Mouse (Mus musculus): ENCODE results near the gene Ankdd1b. TPM values are rescaled to one million over a fixed set of nuclear protein-coding genes. Genes with fewer than 3 reads are reported as not detected.

The Ankdd1b gene
- total and polyA plus RNA-seq, 2 experiments from 2014 or later = 0.23 TPM; not detected in 1

- peak; percentile 36; the same call in 1 of the 2 replicates for TF ChIP-seq CTCF (IDR thresholded peaks at IDR 0.05; ENCODE audit: low read depth)
- DNase-seq (ENCODE audit: low spot score) (no peak), ATAC-seq (no peak)
- peaks cover 8% of the 10 kb centered on the region for H3K4me1 ChIP-seq (ENCODE audit: insufficient read depth, low read length)
- H3K27me3 ChIP-seq (ENCODE audit: insufficient read depth, low read length) = no peaks in the 10 kb centered on the region
- H3K4me2 ChIP-seq (ENCODE audit: low read depth, low read length) = peak overlapping the region; percentile 62
- 8% methylated on average over 2 of the region's 2 CpGs for WGBS
- no peaks in the 10 kb centered on the region for H3K9me3 ChIP-seq (ENCODE audit: low read length)
- H3K27ac ChIP-seq = no peak overlapping the region
- peak overlapping the region; percentile 67 for H3K9ac ChIP-seq (replicated peaks; ENCODE audit: low read length)
- H3K4me3 ChIP-seq (ENCODE audit: low read length) = peak overlapping the region; percentile 58
- peaks cover 35% of the 10 kb centered on the region for H3K36me3 ChIP-seq (ENCODE audit: insufficient read depth, low read length)
Measured at GRCm38 (mm10) chr13:96389301-96389700, 81.7 kb downstream of the Ankdd1b start.

DNA sequence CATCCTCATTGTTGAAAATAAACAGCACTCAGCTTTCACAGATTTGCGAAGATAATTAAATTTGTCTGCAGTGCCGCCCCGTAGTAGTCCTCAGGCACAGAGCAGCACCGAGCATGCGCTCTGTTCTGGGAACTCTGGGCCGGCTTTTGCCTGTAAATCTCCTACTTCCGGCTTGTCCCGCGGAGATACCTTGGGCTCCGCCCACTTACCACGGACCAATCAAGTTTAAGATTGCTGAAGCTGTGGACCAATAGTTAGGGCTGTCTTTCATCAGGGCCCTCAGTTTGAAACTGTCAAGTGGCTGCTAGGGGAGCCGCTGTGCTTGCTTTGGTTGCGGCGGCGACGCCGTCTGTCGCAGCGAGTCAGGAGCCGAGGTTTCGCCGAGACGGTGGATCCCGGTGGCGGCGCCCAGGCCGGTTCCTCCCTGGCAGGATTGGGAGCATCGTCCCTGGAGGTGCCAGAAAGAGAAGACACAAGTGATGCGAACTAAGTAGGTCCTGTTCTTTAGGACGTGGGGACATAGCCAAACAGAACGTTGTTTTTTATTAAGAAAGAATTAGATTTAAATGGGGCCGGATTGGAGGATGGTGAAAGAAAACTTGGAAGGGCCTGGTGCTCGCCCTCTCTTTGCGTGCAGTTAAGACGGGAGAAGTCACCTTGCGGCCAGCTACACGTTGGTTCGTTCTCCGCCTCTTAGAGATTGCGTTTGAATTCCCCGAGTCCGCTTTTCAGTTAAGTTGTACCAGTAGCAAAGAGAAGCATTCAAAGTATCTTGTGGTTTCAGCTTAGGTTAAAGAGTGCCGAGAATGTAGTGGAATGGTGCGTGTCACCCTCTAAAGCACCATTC lies 82.7 kb downstream of the Ankdd1b start, which contains the start of gene Poc5:
Poc5 (plus strand) TSS at position 253 of the 847 bp plus-strand sequence.
- peak within 1 kb of the TSS; percentile 42; the same call in 1 of the 2 replicates for H3K27ac ChIP-seq
- H3K4me1 ChIP-seq (ENCODE audit: insufficient read depth, low read length) = peaks cover 8% of the 10 kb centered on the region
- H3K9ac ChIP-seq (replicated peaks; ENCODE audit: low read length) = peak within 1 kb of the TSS; percentile 67
- TF ChIP-seq CTCF (IDR thresholded peaks at IDR 0.05; ENCODE audit: low read depth) = no peak; the same call in 1 of the 2 replicates
- DNase-seq (ENCODE audit: low spot score) (peak; percentile 99), ATAC-seq (peak; percentile 100)
- no peaks in the 10 kb centered on the region for H3K9me3 ChIP-seq (ENCODE audit: low read length)
- peak within 1 kb of the TSS; percentile 62 for H3K4me2 ChIP-seq (ENCODE audit: low read depth, low read length)
- no peaks in the 10 kb centered on the region for H3K27me3 ChIP-seq (ENCODE audit: insufficient read depth, low read length)
- H3K36me3 ChIP-seq (ENCODE audit: insufficient read depth, low read length) = peaks cover 26% of the 10 kb centered on the region; the same call in 1 of the 2 replicates
- H3K4me3 ChIP-seq (ENCODE audit: low read length) = peak within 1 kb of the TSS; percentile 58
- WGBS = under 1% methylated on average over 44 of the region's 44 CpGs

- Histone ChIP-seq H3K27me3 (ENCODE audit: insufficient read depth, low read length) (no peaks in the 10 kb centered on the region), H3K4me3 (ENCODE audit: low read length) (no peak overlapping the region), H3K36me3 (ENCODE audit: insufficient read depth, low read length) (no peaks in the 10 kb centered on the region), H3K27ac (no peak overlapping the region), H3K4me1 (ENCODE audit: insufficient read depth, low read length) (no peaks in the 10 kb centered on the region), H3K4me2 (ENCODE audit: low read depth, low read length) (no peak overlapping the region), H3K9me3 (ENCODE audit: low read length) (no peaks in the 10 kb centered on the region), H3K9ac (replicated peaks; ENCODE audit: low read length) (no peak overlapping the region)
- TF ChIP-seq CTCF (IDR thresholded peaks at IDR 0.05; ENCODE audit: low read depth) = no peak
- DNase-seq (ENCODE audit: low spot score) (no peak), ATAC-seq (no peak)
- 84% methylated on average over 4 of the region's 4 CpGs for WGBS
Measured at GRCm38 (mm10) chr13:96377883-96378282, 93.1 kb downstream of the Ankdd1b start.

GRCm38 (mm10) chr13:96376871-96377270 lies 94.1 kb downstream of the Ankdd1b start:
- ATAC-seq = no peak
- no peak overlapping the region for H3K4me2 ChIP-seq (ENCODE audit: low read depth, low read length)
- H3K4me3 ChIP-seq (ENCODE audit: low read length) = no peak overlapping the region
- no peaks in the 10 kb centered on the region for H3K9me3 ChIP-seq (ENCODE audit: low read length)
- no peaks in the 10 kb centered on the region for H3K27me3 ChIP-seq (ENCODE audit: insufficient read depth, low read length)
- no peaks in the 10 kb centered on the region for H3K36me3 ChIP-seq (ENCODE audit: insufficient read depth, low read length)
- no peaks in the 10 kb centered on the region for H3K4me1 ChIP-seq (ENCODE audit: insufficient read depth, low read length)
- no peak overlapping the region for H3K27ac ChIP-seq
- no peak overlapping the region for H3K9ac ChIP-seq (replicated peaks; ENCODE audit: low read length)
- no peak for TF ChIP-seq CTCF (IDR thresholded peaks at IDR 0.05; ENCODE audit: low read depth)
- WGBS = 85% methylated on average over 18 of the region's 18 CpGs
- no peak for DNase-seq (ENCODE audit: low spot score)

DNA sequence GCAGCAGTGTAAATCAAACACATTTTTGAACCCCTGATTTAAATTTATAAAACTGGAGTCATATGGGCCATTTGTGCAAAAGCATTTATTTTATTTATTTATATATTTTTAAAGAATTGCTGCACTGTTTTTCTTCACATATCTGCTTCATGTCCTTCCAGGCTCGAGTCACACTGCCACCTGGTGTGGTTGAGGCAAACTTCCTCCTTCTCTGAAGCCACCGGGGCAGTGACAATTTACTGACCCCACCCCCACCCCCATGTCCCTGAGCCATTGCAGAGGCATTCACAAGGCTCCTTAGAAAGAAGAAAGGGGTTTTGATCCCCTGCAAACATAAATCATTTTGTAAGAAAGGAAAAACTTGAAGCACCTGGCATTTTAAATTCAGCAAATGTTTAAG lies 95.5 kb downstream of the Ankdd1b start:
- Histone ChIP-seq H3K9ac (replicated peaks; ENCODE audit: low read length) (no peak overlapping the region), H3K36me3 (ENCODE audit: insufficient read depth, low read length) (no peaks in the 10 kb centered on the region), H3K4me1 (ENCODE audit: insufficient read depth, low read length) (no peaks in the 10 kb centered on the region), H3K27ac (no peak overlapping the region), H3K4me2 (ENCODE audit: low read depth, low read length) (no peak overlapping the region), H3K27me3 (ENCODE audit: insufficient read depth, low read length) (no peaks in the 10 kb centered on the region), H3K9me3 (ENCODE audit: low read length) (no peaks in the 10 kb centered on the region), H3K4me3 (ENCODE audit: low read length) (no peak overlapping the region)
- no peak for ATAC-seq
- peak; percentile 66 for TF ChIP-seq CTCF (IDR thresholded peaks at IDR 0.05; ENCODE audit: low read depth)
- 1% methylated on average over 2 of the region's 2 CpGs for WGBS
- DNase-seq (ENCODE audit: low spot score) = peak; percentile 70

Other genes starting within 250 kb of the Ankdd1b start
- 21.7 and 26.1 TPM in 2 replicates for gene Poc5, start 82.9 kb downstream of the Ankdd1b start, total RNA-seq (2014; rRNA removed)
- gene Poc5, start 82.9 kb downstream of the Ankdd1b start, polyA plus RNA-seq (2015; fragmentation: Nextera tagmentation; extraction: Ambion mirVana) = 16.7 and 19.0 TPM in 2 replicates
- gene Gm17622, start 19.5 kb upstream of the Ankdd1b start, total RNA-seq (2014; rRNA removed) = not detected in 2 replicates
- not detected in 2 replicates for gene Gm17622, start 19.5 kb upstream of the Ankdd1b start, polyA plus RNA-seq (2015; fragmentation: Nextera tagmentation; extraction: Ambion mirVana)
- 4.0 and 5.6 TPM in 2 replicates for gene Polk, start 71.4 kb upstream of the Ankdd1b start, total RNA-seq (2014; rRNA removed)
- 4.4 and 4.6 TPM in 2 replicates for gene Polk, start 71.4 kb upstream of the Ankdd1b start, polyA plus RNA-seq (2015; fragmentation: Nextera tagmentation; extraction: Ambion mirVana)
- gene Col4a3bp, start 71.4 kb upstream of the Ankdd1b start, total RNA-seq (2014; rRNA removed) = 35.0 and 40.3 TPM in 2 replicates
- gene Col4a3bp, start 71.4 kb upstream of the Ankdd1b start, polyA plus RNA-seq (2015; fragmentation: Nextera tagmentation; extraction: Ambion mirVana) = 8.7 and 9.5 TPM in 2 replicates
- 121 and 145 TPM in 2 replicates for gene Hmgcr, start 199.7 kb upstream of the Ankdd1b start, total RNA-seq (2014; rRNA removed)
- gene Hmgcr, start 199.7 kb upstream of the Ankdd1b start, polyA plus RNA-seq (2015; fragmentation: Nextera tagmentation; extraction: Ambion mirVana) = 107 and 111 TPM in 2 replicates

Measured in hindbrain, postnatal 0 days (tissue).